Mouse (Mus musculus) limb, embryonic 14.5 days (tissue): ENCODE results near the gene Wdr66. TPM values are rescaled to one million over a fixed set of nuclear protein-coding genes. Genes with fewer than 3 reads are reported as not detected.

Experiments
- ATAC-seq: fragments of 200-750 bp; cut with Nextera tagmentation; 2 replicates; pipeline ENCODE4 v1.8.0; 2017; ENCODE audit warnings: low read depth, moderate number of reproducible peaks, moderate TSS enrichment; ENCODE audit not compliant: low FRiP score
- DNase-seq: peaks from one replicate; pipeline ENCODE4 v3.0.0-alpha.2; 2015; ENCODE audit warnings: low spot score
- H3K27ac ChIP-seq: fragments of 300-500 bp; sonication (generic); replicated peaks from 2 replicates; pipeline ENCODE4 v1.5.1; 2014; ENCODE audit warnings: low read depth, mild to moderate bottlenecking, low read length, moderate library complexity, mixed read lengths
- H3K27me3 ChIP-seq: fragments of 300-500 bp; sonication (generic); 2 replicates; pipeline ENCODE4 v1.6.1; 2014; ENCODE audit warnings: low read length, mixed read lengths; ENCODE audit not compliant: control insufficient read depth, insufficient read depth
- H3K36me3 ChIP-seq: fragments of 300-500 bp; sonication (generic); 2 replicates; pipeline ENCODE4 v1.6.1; 2014; ENCODE audit warnings: mild to moderate bottlenecking, low read length, moderate library complexity, mixed read lengths; ENCODE audit not compliant: control insufficient read depth, insufficient read depth
- H3K4me1 ChIP-seq: fragments of 300-500 bp; sonication (generic); 2 replicates; pipeline ENCODE4 v1.6.1; 2014; ENCODE audit warnings: antibody characterized with exemption, low read length, mixed read lengths; ENCODE audit not compliant: control insufficient read depth, insufficient read depth
- H3K4me2 ChIP-seq: fragments of 300-500 bp; sonication (generic); replicated peaks from 2 replicates; pipeline ENCODE4 v1.6.1; 2014; ENCODE audit warnings: low read depth, mild to moderate bottlenecking, low read length, moderate library complexity; ENCODE audit not compliant: severe bottlenecking
- H3K4me3 ChIP-seq: fragments of 300-500 bp; sonication (generic); replicated peaks from 2 replicates; pipeline ENCODE4 v1.5.1; 2014; ENCODE audit warnings: low read length
- H3K9ac ChIP-seq: fragments of 300-500 bp; sonication (generic); 2 replicates; pipeline ENCODE4 v1.6.1; 2014; ENCODE audit warnings: mild to moderate bottlenecking, low read depth, low read length, moderate library complexity; ENCODE audit not compliant: severe bottlenecking
- H3K9me3 ChIP-seq: fragments of 300-500 bp; sonication (generic); 2 replicates; pipeline ENCODE4 v1.6.1; 2016; ENCODE audit warnings: low read length; ENCODE audit not compliant: control insufficient read depth
- POLR2A ChIP-seq: fragments of 200-500 bp; IDR thresholded peaks from 2 replicates; pipeline ENCODE4 v1.8.0; 2012; ENCODE audit warnings: inconsistent platforms, mild to moderate bottlenecking, moderate library complexity, borderline replicate concordance; ENCODE audit not compliant: insufficient read depth, insufficient read length; ENCODE audit errors: extremely low read depth
- WGBS: fragments of 180-500 bp; shearing (Covaris S2); extraction: QIAGEN DNeasy Blood & Tissue Kit; methylation state at CpG from one replicate; pipeline ENCODE4 v1.1.7; 2014; 5-methylcytosine and 5-hydroxymethylcytosine counted together
- polyA plus RNA-seq, 2 experiments: library from polyadenylated mRNA; depleted of rRNA in 1 of 2; stranded (reverse) in 1 of 2; unstranded in 1 of 2; fragments of >200 nt; fragmentation: Nextera tagmentation in 1 of 2; extraction: Ambion mirVana in 1 of 2; gene quantifications; 2 replicates each; pipeline versions ENCODE4 v1.2.1 to v1.2.3; 2012 to 2014

The Wdr66 gene
- polyA plus RNA-seq, 2 experiments = 0.50 to 0.87 TPM

- Histone ChIP-seq H3K9ac (no peak overlapping the region), H3K4me2 (no peak overlapping the region)
These were observed 74.3 kb downstream of the Wdr66 start for GRCm38 (mm10) chr5:123326006-123326750.

GRCm38 (mm10) chr5:123326751-123327148 lies 74.8 kb downstream of the Wdr66 start:
- Histone ChIP-seq H3K36me3 (no peaks in the 10 kb centered on the region), H3K4me3 (no peak overlapping the region), H3K4me2 (no peak overlapping the region), H3K9me3 (no peaks in the 10 kb centered on the region), H3K27me3 (no peaks in the 10 kb centered on the region), H3K4me1 (0 out of 2 replicates have a peak, but pooled peaks cover 9% of the 10 kb centered on the region), H3K27ac (peak overlapping the region; percentile 65), H3K9ac (no peak overlapping the region)
- WGBS = 77% methylated on average over 9 of the region's 9 CpGs
- no peak for DNase-seq
- ATAC-seq = peak; percentile 56; the same call in 1 of the 2 replicates
- TF ChIP-seq POLR2A = no peak

More at GRCm38 (mm10) chr5:123326006-123326750, 74.3 kb downstream of the Wdr66 start:
- DNase-seq = peak; percentile 69
- no peaks in the 10 kb centered on the region for H3K9me3 ChIP-seq
- 60% methylated on average over 15 of the region's 15 CpGs for whole genome bisulfite sequencing
- 0 out of 2 replicates have a peak, but pooled peaks have one; percentile 17 for ATAC-seq
- H3K27me3 ChIP-seq = no peaks in the 10 kb centered on the region
- H3K36me3 ChIP-seq = no peaks in the 10 kb centered on the region
- no peak overlapping the region for H3K4me3 ChIP-seq
- H3K4me1 ChIP-seq = 0 out of 2 replicates have a peak, but pooled peaks cover 9% of the 10 kb centered on the region
- H3K27ac ChIP-seq = peak overlapping the region; percentile 65
- TF ChIP-seq POLR2A = no peak

- no peaks in the 10 kb centered on the region for H3K36me3 ChIP-seq
- 0 out of 2 replicates have a peak, but pooled peaks cover 9% of the 10 kb centered on the region for H3K4me1 ChIP-seq
- no peaks in the 10 kb centered on the region for H3K9me3 ChIP-seq
- no peaks in the 10 kb centered on the region for H3K27me3 ChIP-seq
- no peak overlapping the region for H3K9ac ChIP-seq
- ATAC-seq (no peak), DNase-seq (no peak)
- 74% methylated on average over 8 of the region's 8 CpGs for WGBS
- no peak overlapping the region for H3K27ac ChIP-seq
- TF ChIP-seq POLR2A = no peak
- H3K4me2 ChIP-seq = no peak overlapping the region
- no peak overlapping the region for H3K4me3 ChIP-seq
These were observed 75.8 kb downstream of the Wdr66 start for GRCm38 (mm10) chr5:123327686-123328085.

GRCm38 (mm10) chr5:123333566-123333965 lies 81.7 kb downstream of the Wdr66 start:
- Histone ChIP-seq H3K4me3 (no peak overlapping the region), H3K27ac (no peak overlapping the region), H3K27me3 (no peaks in the 10 kb centered on the region), H3K9me3 (no peaks in the 10 kb centered on the region), H3K36me3 (no peaks in the 10 kb centered on the region), H3K9ac (no peak overlapping the region), H3K4me2 (no peak overlapping the region), H3K4me1 (no peaks in the 10 kb centered on the region)
- DNase-seq (no peak), ATAC-seq (no peak)
- no peak for TF ChIP-seq POLR2A
- WGBS = 79% methylated on average over 6 of the region's 6 CpGs

GRCm38 (mm10) chr5:123336205-123336961 lies 84.5 kb downstream of the Wdr66 start:
- no peaks in the 10 kb centered on the region for H3K4me1 ChIP-seq
- TF ChIP-seq POLR2A = no peak
- no peak overlapping the region for H3K27ac ChIP-seq
- no peak for DNase-seq
- H3K9ac ChIP-seq = no peak overlapping the region
- H3K4me3 ChIP-seq = no peak overlapping the region
- 86% methylated on average over 4 of the region's 4 CpGs for WGBS
- H3K36me3 ChIP-seq = no peaks in the 10 kb centered on the region
- ATAC-seq = no peak
- no peaks in the 10 kb centered on the region for H3K27me3 ChIP-seq
- no peak overlapping the region for H3K4me2 ChIP-seq
- no peaks in the 10 kb centered on the region for H3K9me3 ChIP-seq
